Mouse (Mus musculus) urinary bladder, postnatal 4 days (tissue): ENCODE measurements around the gene Sprn.
A peak's percentile ranks its signal among the peaks of the same experiment; 100 is the strongest.
"Not testable (repeated sequence)": the region's sequence is repeated elsewhere in the genome, so short reads cannot be mapped to it uniquely, and the experiment has no call there.

Experiments
- DNase-seq, 2 experiments: peaks; one replicate each; pipeline ENCODE4 v3.0.0; 2021 to 2022; ENCODE audit warnings: low spot score in 2 of 2

Gene Sprn

GRCm38 (mm10) chr7:140144550-140144949 is 10.1 kb downstream of the Sprn start:
- DNase-seq, result no peak

- peak in 1 of 2 experiments; percentile 42 for DNase-seq
Observed at GRCm38 (mm10) chr7:140141350-140141749, 13.3 kb downstream of the Sprn start.

GRCm38 (mm10) chr7:140138021-140138310 is 16.7 kb downstream of the Sprn start:
- DNase-seq, result no peak

DNA sequence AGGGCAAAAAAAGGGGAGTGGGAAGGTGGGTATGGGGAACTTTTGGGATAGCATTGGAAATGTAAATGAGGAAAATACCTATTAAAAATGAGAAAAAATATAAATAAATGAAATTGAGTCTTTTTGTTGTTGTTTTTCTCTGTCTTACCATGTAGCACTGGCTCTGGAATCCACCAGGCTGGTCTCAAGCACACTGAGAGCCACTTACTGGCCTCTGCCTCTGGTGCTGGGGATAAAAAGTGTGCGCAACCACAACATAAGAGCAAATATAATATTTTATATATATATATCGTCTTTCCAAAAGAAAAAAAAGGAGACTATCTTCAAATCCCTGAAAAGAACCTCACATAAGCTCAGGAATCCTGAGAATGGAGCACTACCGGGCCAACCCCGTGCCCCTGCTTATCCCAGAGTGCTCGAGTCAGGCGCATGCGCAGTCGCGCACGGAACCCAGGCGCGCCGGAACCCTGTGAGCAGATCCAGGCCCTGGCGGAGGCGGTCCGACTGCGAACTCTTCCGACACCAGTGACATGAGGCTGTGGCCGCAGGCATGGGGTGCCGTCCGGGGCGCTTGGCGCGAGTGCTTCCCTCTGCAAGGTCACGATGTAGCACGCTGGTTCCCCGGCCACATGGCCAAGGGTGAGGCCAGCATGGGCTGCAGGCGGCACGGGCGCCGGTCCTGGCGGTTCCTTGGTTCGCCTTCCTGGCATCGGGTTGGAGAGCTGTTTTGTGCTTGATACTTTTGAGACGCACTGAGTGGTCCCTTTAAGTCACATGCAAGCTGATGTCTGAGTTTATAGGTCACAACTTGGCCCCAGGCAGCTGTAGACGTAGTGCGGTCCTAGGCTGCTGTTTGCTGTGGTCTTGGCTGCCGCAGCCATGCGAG is 17.3 kb downstream of the Sprn start, which contains the start of gene Mtg1:
Gene Mtg1, plus strand, starts transcription at position 430 of the 886 bp plus-strand sequence.
- DNase-seq, result peak; percentile 96

DNA sequence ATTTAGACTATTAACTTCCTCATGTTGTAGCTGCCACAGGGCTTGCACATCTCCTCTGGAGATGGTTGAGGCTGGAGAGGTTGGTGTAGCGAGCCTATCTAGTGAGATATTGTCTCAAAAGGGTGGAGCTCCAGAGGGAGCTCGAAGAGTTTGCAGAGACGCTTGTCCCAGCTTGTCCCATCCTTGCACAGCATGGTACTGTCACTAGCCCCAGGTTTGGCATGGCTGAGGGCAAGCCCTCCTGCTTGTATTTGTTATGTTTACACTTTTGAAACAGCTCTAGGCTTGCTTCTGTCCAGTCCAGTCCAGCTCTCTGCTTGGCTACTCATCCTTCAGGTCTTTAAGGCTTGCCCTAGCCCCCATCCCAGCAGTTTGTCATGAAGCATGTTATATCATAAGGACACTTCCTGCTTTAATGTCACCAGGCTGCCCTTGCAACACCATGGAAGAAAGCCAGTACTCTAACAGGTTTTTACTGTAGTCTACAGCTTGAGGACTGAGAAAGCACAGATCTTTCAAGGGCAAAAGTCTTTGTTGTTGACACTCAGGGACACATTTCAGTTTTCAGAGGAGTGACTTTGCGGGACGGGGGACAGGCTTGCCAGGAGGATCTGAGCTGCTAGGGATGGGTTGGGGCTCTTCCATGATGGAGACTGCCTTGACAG is 19.4 kb downstream of the Sprn start:
- DNase-seq, result no peak

- not testable (repeated sequence) for DNase-seq
Observed at GRCm38 (mm10) chr7:140134033-140134432, 20.6 kb downstream of the Sprn start.

DNA sequence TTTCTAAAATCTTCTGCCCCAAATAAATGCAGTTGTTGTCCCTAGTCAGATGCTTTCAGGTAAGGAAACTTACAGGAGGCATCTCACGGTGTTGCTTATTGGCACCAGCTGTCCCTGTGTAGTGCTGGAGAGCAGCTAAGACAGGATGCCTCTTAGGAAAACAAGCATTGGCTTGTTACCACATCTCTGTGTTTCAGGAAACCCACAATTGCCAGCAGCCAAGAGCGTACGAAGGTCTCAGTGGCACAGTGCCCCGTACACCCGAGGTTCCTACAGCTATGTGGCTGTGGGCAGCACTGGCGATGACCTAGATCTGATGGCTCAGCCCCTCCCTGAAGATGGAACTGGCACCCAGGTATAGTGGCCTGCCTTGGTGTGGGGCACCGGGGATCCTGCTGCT is 22.5 kb downstream of the Sprn start:
- not testable (repeated sequence) for DNase-seq

DNA sequence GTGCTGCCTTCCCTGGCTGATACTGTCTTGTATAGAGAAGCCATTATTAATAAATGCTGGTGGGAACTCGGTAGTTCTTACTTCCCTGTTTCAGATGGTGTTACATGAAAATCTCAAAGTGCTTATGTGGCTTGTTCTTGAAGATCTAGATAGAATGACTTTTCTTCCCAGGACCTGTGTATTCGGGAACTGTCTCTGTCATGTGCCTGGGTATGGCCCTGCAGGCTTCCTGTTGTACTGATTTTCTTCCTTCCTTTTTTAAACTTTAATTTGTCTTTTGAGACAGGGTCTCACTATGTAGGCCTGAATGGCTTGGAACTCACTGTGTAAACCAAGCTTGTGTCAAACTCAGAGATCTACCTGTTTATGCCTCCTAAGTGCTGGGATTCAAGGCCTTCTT is 26.8 kb downstream of the Sprn start:
- no peak for DNase-seq

- no peak for DNase-seq
Observed at GRCm38 (mm10) chr7:140126934-140127333, 27.7 kb downstream of the Sprn start.

DNA sequence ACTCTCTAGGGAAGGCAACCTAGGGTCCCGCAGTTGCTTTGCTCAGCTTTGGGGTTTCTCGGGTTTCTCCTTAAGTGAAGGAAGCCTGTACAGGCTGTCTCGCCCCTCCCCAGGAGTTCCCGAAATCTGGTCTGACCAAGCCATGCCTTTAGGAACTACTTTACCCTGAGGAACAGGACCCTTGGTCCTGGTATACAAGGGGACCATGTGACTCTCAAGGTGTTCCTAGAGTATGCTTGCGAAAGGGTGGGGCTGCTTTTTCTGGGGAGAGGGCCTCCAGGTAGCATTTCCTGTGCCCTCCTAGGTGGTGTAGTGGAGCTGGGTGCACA is 28.7 kb downstream of the Sprn start:
- DNase-seq, result no peak

DNA sequence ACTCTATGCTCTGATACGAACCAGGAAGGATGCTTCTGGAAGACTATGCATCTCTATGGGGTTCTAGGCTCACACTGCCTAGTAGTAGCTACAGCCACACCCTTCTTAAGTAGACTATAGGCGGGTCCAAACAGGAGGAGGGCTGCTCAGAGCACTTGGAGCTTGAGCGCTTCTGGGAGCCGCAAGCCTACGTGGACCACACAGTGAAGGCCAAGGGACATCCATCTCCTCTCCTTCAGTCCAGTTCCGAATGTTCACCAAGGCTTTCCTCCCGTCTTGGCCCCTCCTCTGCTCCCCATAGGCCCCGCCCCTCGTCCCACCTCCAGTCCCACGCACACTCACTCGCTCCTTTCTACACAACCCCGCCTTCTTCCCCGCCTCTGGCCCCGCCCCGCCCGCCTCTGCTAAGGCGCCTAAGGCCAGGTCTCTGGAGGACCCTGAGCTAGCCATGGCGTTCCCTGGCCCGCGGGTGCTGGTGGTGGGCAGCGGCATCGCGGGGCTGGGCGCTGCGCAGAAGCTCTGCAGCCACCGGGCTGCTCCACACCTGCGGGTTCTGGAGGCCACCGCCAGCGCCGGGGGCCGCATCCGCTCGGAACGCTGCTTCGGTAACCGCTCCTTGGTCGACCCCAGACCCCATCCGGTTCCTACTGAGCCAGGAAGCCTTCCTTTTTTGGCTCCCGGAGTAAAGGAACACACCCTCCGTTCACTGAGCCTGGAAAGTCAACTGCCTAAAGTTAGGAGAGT is 29.2 kb downstream of the Sprn start:
- DNase-seq, result peak; percentile 91 to 97

- DNase-seq, result no peak
Observed at GRCm38 (mm10) chr7:140124382-140124781, 30.3 kb downstream of the Sprn start.

DNA sequence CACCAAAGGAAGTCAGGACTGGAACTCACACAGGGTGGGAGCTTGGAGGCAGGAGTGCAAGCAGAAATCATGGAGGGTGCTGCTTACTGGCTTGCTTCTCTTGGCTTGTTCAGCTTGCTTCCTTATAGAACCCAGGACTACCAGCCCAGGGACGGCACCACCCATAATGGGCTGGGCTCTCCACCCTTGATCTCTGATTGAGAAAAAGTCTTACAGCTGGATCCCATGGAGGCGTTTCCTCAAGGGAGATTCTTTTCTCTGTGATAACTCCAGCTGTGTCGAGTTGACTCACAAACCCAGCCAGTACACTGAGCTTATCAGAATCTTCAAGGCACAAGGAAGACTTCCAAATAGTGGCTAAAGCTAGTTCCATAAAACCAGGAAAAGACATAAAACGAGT is 31.9 kb downstream of the Sprn start:
- no peak for DNase-seq

- no peak for DNase-seq
Observed at GRCm38 (mm10) chr7:140121338-140121910, 33.3 kb downstream of the Sprn start.

DNA sequence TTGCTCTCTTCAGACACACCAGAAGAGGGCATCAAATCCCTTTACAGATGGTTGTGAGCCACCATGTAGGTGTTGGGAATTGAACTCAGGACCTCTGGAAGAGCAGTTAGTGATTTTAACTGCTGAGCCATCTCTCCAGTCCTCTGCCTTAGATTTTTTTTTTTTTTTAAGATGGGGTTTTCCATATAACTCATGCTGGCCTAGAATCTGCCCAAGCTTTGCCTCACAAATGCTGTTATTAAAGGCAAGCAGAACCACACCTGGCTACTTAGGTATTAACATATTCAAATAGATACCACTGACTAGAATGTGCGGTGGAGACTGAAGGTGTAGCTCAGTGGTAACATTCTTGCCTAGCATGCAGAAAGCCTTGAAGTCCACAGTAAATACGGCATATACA is 34.2 kb downstream of the Sprn start:
- DNase-seq, result no peak

GRCm38 (mm10) chr7:140116329-140117054 is 38.2 kb downstream of the Sprn start, which contains the start of gene Echs1:
Gene Echs1 (minus strand): TSS chr7:140116476.
- DNase-seq, result peak; percentile 81 to 89

DNA sequence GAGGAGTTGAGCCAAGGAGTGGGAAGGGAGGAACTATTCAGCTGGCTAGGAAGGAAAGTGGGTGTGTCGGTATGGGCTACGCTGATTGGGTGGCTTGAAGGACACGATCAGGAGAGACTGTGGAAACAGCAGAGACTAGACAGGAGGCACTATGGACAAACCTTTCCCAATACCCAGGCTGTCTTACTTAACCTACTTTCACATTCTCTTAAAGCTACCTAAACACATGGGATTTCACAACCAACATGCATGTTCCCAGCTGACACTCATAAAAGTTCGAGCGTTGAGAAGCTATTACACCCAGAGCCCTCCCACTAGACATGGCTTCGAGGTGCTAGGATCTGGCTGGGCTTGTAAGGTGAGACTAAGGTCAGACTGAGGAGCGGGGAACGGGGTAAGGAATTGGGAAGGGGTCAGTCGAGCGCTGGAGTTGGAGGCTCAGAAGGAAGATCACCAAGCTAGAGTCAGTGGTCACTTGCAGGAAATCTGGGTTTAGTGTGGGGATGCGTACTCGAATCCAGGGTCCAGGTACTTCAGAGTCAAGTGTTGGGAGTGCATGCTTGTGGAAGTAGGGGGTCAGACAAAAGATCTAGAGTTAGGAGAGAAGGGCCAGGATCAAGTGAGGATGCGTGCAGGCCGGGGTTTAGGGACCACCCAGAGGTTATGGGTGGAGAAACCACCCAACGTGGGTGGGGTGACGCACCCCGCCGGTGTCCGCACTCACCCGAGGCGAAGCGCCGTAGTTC is 38.9 kb downstream of the Sprn start, which contains the start of gene Paox:
Gene Paox, plus strand, starts transcription at position 217 of the 746 bp plus-strand sequence.
- peak in 1 of 2 experiments; percentile 46 for DNase-seq

DNA sequence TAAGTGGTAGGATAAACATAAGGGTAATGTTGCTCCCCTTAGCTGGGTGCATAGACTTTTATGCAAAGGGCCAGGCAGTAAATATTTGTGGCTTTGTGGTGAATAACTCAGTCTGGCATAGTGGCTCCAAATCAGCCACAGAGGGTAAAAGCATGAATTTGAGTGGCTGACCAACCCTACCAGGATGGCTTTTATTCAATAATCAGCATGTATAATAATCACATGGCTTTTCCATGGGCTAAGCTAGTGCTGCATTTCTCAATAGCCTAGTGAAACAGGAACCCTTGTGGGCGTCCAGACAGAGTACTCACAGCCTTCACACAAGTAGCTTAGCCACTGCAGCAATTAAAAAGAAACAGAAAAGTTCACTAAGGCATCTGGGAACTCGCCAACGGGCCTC is 42.7 kb downstream of the Sprn start:
- DNase-seq, result no peak

DNA sequence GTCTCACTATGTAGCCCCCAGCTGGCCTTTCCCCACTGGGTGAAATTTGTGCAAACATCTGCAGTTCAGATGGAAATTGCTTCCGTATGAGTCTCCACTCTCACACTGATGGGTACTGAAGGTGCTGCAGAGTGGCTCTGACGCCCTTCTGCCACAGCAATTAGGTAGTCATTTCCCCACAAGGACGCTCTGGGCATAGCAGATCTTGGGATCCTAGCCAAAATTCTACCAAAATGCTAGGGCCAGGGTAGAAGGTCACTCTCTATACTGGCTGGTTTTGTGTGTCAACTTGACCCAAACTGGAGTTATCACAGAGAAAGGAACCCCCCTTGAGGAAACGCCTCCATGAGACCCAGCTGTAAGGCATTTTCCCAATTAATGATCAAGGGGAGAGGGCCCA is 50.7 kb downstream of the Sprn start:
- DNase-seq, result no peak

- peak; percentile 85 to 89 for DNase-seq
Observed at GRCm38 (mm10) chr7:140101993-140102860, 52.5 kb downstream of the Sprn start, which contains the start of gene Fuom. Gene Fuom (minus strand): TSS chr7:140102441.
